Mouse (Mus musculus): ENCODE measurements at regions not wholly inside any gene's neighbourhood (a gene's known extent, or its start where the extent isn't known, plus 50 kb on each side); places are given as distances from the start of the nearest gene placed in this dataset.

GRCm38 (mm10) chr2:48694509-48694908 lies 119.4 kb upstream of the Acvr2a start:
- DNase-seq (ENCODE audit: low spot score) (no peak), ATAC-seq (ENCODE audit: insufficient number of reproducible peaks, low FRiP score, low TSS enrichment, low read depth) (no peak)
- no peak overlapping the region for H3K4me2 ChIP-seq (ENCODE audit: low read depth, severe bottlenecking)
- 87% methylated on average over 3 of the region's 3 CpGs for WGBS
- H3K27ac ChIP-seq (replicated peaks; ENCODE audit: low read depth, low read length): no peak overlapping the region
- H3K4me3 ChIP-seq (ENCODE audit: low read depth, low read length): no peak overlapping the region
- H3K9ac ChIP-seq (ENCODE audit: low read length): no peak overlapping the region
- H3K27me3 ChIP-seq (ENCODE audit: control insufficient read depth, insufficient read depth, low read length): no peaks in the 10 kb centered on the region
- H3K9me3 ChIP-seq (ENCODE audit: control insufficient read depth, low read length): no peaks in the 10 kb centered on the region
- H3K4me1 ChIP-seq (ENCODE audit: control insufficient read depth, insufficient read depth, low read length): no peaks in the 10 kb centered on the region
- no peaks in the 10 kb centered on the region for H3K36me3 ChIP-seq (ENCODE audit: control insufficient read depth, insufficient read depth, low read length)

GRCm38 (mm10) chr2:48700886-48701285 lies 113.0 kb upstream of the Acvr2a start:
- H3K4me1 ChIP-seq (ENCODE audit: control insufficient read depth, insufficient read depth, low read length): 0 out of 2 replicates have a peak, but pooled peaks cover 2% of the 10 kb centered on the region
- WGBS: 78% methylated on average over 2 of the region's 2 CpGs
- ATAC-seq (ENCODE audit: insufficient number of reproducible peaks, low FRiP score, low TSS enrichment, low read depth) (no peak), DNase-seq (ENCODE audit: low spot score) (no peak)
- H3K4me2 ChIP-seq (ENCODE audit: low read depth, severe bottlenecking): no peak overlapping the region
- H3K27me3 ChIP-seq (ENCODE audit: control insufficient read depth, insufficient read depth, low read length): no peaks in the 10 kb centered on the region
- no peak overlapping the region for H3K9ac ChIP-seq (ENCODE audit: low read length)
- H3K36me3 ChIP-seq (ENCODE audit: control insufficient read depth, insufficient read depth, low read length): no peaks in the 10 kb centered on the region
- no peak overlapping the region for H3K27ac ChIP-seq (replicated peaks; ENCODE audit: low read depth, low read length)
- no peak overlapping the region for H3K4me3 ChIP-seq (ENCODE audit: low read depth, low read length)
- no peaks in the 10 kb centered on the region for H3K9me3 ChIP-seq (ENCODE audit: control insufficient read depth, low read length)

- Histone ChIP-seq H3K4me3 (ENCODE audit: low read depth, low read length) (no peak overlapping the region), H3K36me3 (ENCODE audit: control insufficient read depth, insufficient read depth, low read length) (no peaks in the 10 kb centered on the region), H3K4me1 (ENCODE audit: control insufficient read depth, insufficient read depth, low read length) (0 out of 2 replicates have a peak, but pooled peaks cover 2% of the 10 kb centered on the region), H3K9ac (ENCODE audit: low read length) (no peak overlapping the region), H3K27me3 (ENCODE audit: control insufficient read depth, insufficient read depth, low read length) (no peaks in the 10 kb centered on the region), H3K9me3 (ENCODE audit: control insufficient read depth, low read length) (no peaks in the 10 kb centered on the region), H3K4me2 (ENCODE audit: low read depth, severe bottlenecking) (no peak overlapping the region), H3K27ac (replicated peaks; ENCODE audit: low read depth, low read length) (no peak overlapping the region)
- ATAC-seq (ENCODE audit: insufficient number of reproducible peaks, low FRiP score, low TSS enrichment, low read depth) (no peak), DNase-seq (ENCODE audit: low spot score) (no peak)
- WGBS: 69% methylated on average over 12 of the region's 12 CpGs
These were observed 108.7 kb upstream of the Acvr2a start for GRCm38 (mm10) chr2:48705103-48705804.

- Histone ChIP-seq H3K4me3 (ENCODE audit: low read depth, low read length) (no peak overlapping the region), H3K27me3 (ENCODE audit: control insufficient read depth, insufficient read depth, low read length) (no peaks in the 10 kb centered on the region)
These were observed 108.1 kb upstream of the Acvr2a start for GRCm38 (mm10) chr2:48705805-48706150.

GRCm38 (mm10) chr2:48706188-48706587 lies 107.7 kb upstream of the Acvr2a start:
- Histone ChIP-seq H3K36me3 (ENCODE audit: control insufficient read depth, insufficient read depth, low read length) (no peaks in the 10 kb centered on the region), H3K4me1 (ENCODE audit: control insufficient read depth, insufficient read depth, low read length) (0 out of 2 replicates have a peak, but pooled peaks cover 2% of the 10 kb centered on the region), H3K9me3 (ENCODE audit: control insufficient read depth, low read length) (no peaks in the 10 kb centered on the region), H3K9ac (ENCODE audit: low read length) (no peak overlapping the region), H3K27ac (replicated peaks; ENCODE audit: low read depth, low read length) (no peak overlapping the region), H3K27me3 (ENCODE audit: control insufficient read depth, insufficient read depth, low read length) (no peaks in the 10 kb centered on the region), H3K4me2 (ENCODE audit: low read depth, severe bottlenecking) (no peak overlapping the region), H3K4me3 (ENCODE audit: low read depth, low read length) (no peak overlapping the region)
- DNase-seq (ENCODE audit: low spot score) (no peak), ATAC-seq (ENCODE audit: insufficient number of reproducible peaks, low FRiP score, low TSS enrichment, low read depth) (no peak)
- 50% methylated on average over 5 of the region's 5 CpGs for WGBS

More at GRCm38 (mm10) chr2:48705805-48706150, 108.1 kb upstream of the Acvr2a start:
- no peak overlapping the region for H3K27ac ChIP-seq (replicated peaks; ENCODE audit: low read depth, low read length)
- no peaks in the 10 kb centered on the region for H3K36me3 ChIP-seq (ENCODE audit: control insufficient read depth, insufficient read depth, low read length)
- DNase-seq (ENCODE audit: low spot score) (no peak), ATAC-seq (ENCODE audit: insufficient number of reproducible peaks, low FRiP score, low TSS enrichment, low read depth) (no peak)
- WGBS: 56% methylated on average over 3 of the region's 3 CpGs
- H3K4me2 ChIP-seq (ENCODE audit: low read depth, severe bottlenecking): no peak overlapping the region
- no peaks in the 10 kb centered on the region for H3K9me3 ChIP-seq (ENCODE audit: control insufficient read depth, low read length)
- no peak overlapping the region for H3K9ac ChIP-seq (ENCODE audit: low read length)
- H3K4me1 ChIP-seq (ENCODE audit: control insufficient read depth, insufficient read depth, low read length): 0 out of 2 replicates have a peak, but pooled peaks cover 2% of the 10 kb centered on the region

GRCm38 (mm10) chr2:48716206-48716605 lies 97.7 kb upstream of the Acvr2a start:
- DNase-seq (ENCODE audit: low spot score): no peak
- no peak overlapping the region for H3K4me3 ChIP-seq (ENCODE audit: low read depth, low read length)
- H3K4me1 ChIP-seq (ENCODE audit: control insufficient read depth, insufficient read depth, low read length): no peaks in the 10 kb centered on the region

GRCm38 (mm10) chr2:48717770-48718169 lies 96.1 kb upstream of the Acvr2a start:
- no peak for ATAC-seq (ENCODE audit: insufficient number of reproducible peaks, low FRiP score, low TSS enrichment, low read depth)
- Histone ChIP-seq H3K4me2 (ENCODE audit: low read depth, severe bottlenecking) (no peak overlapping the region), H3K27me3 (ENCODE audit: control insufficient read depth, insufficient read depth, low read length) (no peaks in the 10 kb centered on the region), H3K27ac (replicated peaks; ENCODE audit: low read depth, low read length) (no peak overlapping the region), H3K36me3 (ENCODE audit: control insufficient read depth, insufficient read depth, low read length) (no peaks in the 10 kb centered on the region), H3K9me3 (ENCODE audit: control insufficient read depth, low read length) (no peaks in the 10 kb centered on the region), H3K9ac (ENCODE audit: low read length) (no peak overlapping the region), H3K4me1 (ENCODE audit: control insufficient read depth, insufficient read depth, low read length) (no peaks in the 10 kb centered on the region), H3K4me3 (ENCODE audit: low read depth, low read length) (no peak overlapping the region)
- no peak for DNase-seq (ENCODE audit: low spot score)
- WGBS: 93% methylated on average over 1 of the region's 1 CpGs

More at GRCm38 (mm10) chr2:48716206-48716605, 97.7 kb upstream of the Acvr2a start:
- H3K9ac ChIP-seq (ENCODE audit: low read length): no peak overlapping the region
- no peak overlapping the region for H3K27ac ChIP-seq (replicated peaks; ENCODE audit: low read depth, low read length)
- H3K27me3 ChIP-seq (ENCODE audit: control insufficient read depth, insufficient read depth, low read length): no peaks in the 10 kb centered on the region
- no peak for ATAC-seq (ENCODE audit: insufficient number of reproducible peaks, low FRiP score, low TSS enrichment, low read depth)
- no peaks in the 10 kb centered on the region for H3K9me3 ChIP-seq (ENCODE audit: control insufficient read depth, low read length)
- 94% methylated on average over 4 of the region's 4 CpGs for WGBS
- no peak overlapping the region for H3K4me2 ChIP-seq (ENCODE audit: low read depth, severe bottlenecking)
- no peaks in the 10 kb centered on the region for H3K36me3 ChIP-seq (ENCODE audit: control insufficient read depth, insufficient read depth, low read length)

GRCm38 (mm10) chr2:48718261-48718660 lies 95.6 kb upstream of the Acvr2a start:
- 79% methylated on average over 2 of the region's 2 CpGs for WGBS
- Histone ChIP-seq H3K9me3 (ENCODE audit: control insufficient read depth, low read length) (no peaks in the 10 kb centered on the region), H3K27ac (replicated peaks; ENCODE audit: low read depth, low read length) (no peak overlapping the region), H3K4me1 (ENCODE audit: control insufficient read depth, insufficient read depth, low read length) (no peaks in the 10 kb centered on the region), H3K4me3 (ENCODE audit: low read depth, low read length) (no peak overlapping the region), H3K9ac (ENCODE audit: low read length) (no peak overlapping the region), H3K4me2 (ENCODE audit: low read depth, severe bottlenecking) (no peak overlapping the region), H3K27me3 (ENCODE audit: control insufficient read depth, insufficient read depth, low read length) (no peaks in the 10 kb centered on the region), H3K36me3 (ENCODE audit: control insufficient read depth, insufficient read depth, low read length) (no peaks in the 10 kb centered on the region)
- ATAC-seq (ENCODE audit: insufficient number of reproducible peaks, low FRiP score, low TSS enrichment, low read depth) (no peak), DNase-seq (ENCODE audit: low spot score) (no peak)

- H3K9ac ChIP-seq (ENCODE audit: low read length): no peak overlapping the region
- DNase-seq (ENCODE audit: low spot score): no peak
- H3K4me1 ChIP-seq (ENCODE audit: control insufficient read depth, insufficient read depth, low read length): no peaks in the 10 kb centered on the region
- H3K27me3 ChIP-seq (ENCODE audit: control insufficient read depth, insufficient read depth, low read length): no peaks in the 10 kb centered on the region
- no peak for ATAC-seq (ENCODE audit: insufficient number of reproducible peaks, low FRiP score, low TSS enrichment, low read depth)
- WGBS: 76% methylated on average over 8 of the region's 8 CpGs
- no peaks in the 10 kb centered on the region for H3K9me3 ChIP-seq (ENCODE audit: control insufficient read depth, low read length)
- no peaks in the 10 kb centered on the region for H3K36me3 ChIP-seq (ENCODE audit: control insufficient read depth, insufficient read depth, low read length)
- no peak overlapping the region for H3K4me2 ChIP-seq (ENCODE audit: low read depth, severe bottlenecking)
- H3K27ac ChIP-seq (replicated peaks; ENCODE audit: low read depth, low read length): no peak overlapping the region
- no peak overlapping the region for H3K4me3 ChIP-seq (ENCODE audit: low read depth, low read length)
These were observed 83.1 kb upstream of the Acvr2a start for GRCm38 (mm10) chr2:48730780-48731179.
